Mouse (Mus musculus): Measurements from ENCODE around the gene Ppp1r18. TPM values are rescaled to one million over a fixed set of nuclear protein-coding genes. Genes with fewer than 3 reads are reported as not detected.

The Ppp1r18 gene
- polyA plus RNA-seq, 1 experiment from 2014 or later: 17.0 TPM

DNA sequence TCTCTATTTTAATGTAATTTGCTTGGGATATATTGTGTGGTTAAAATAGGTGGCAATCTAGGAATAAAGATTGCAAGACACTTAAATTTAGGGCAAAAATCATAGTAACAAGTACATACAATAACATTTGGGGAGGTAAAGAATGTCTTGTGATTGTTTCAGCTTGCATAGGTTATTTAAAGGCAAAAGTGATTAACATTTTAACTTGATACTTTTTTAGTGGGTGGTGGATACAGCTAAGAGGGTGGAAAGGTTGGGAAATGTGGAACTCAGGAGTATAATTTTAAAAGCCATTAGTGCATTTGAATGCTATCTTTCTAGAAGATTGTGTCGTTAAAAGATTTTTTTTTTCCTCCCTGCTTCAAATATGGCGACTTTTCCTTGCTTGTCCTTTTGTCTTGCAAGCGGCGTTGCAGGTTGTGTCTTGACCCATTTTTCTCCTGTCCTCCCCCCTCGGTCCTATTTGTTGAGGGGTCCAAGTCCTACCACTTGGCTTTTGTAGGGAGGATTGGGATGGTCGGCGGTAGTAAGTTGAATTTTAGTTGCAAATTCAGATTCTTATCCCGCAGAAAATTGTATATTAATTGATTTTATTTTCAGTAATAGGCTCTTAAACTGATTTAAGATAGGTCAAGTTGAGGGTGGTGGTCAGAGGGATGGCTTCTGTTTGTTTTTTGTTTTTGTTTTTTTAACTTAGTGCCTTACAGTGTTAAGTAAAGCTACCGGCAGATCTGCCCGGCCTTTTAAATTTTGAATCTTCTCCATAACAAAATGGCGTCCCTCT is 53.1 kb downstream of the Ppp1r18 start:
- H3K9me3 ChIP-seq: no peaks in the 10 kb centered on the region
- H3K4me3 ChIP-seq (replicated peaks): peak overlapping the region; percentile 77
- H3K27ac ChIP-seq: peak overlapping the region; percentile 97
- H3K4me2 ChIP-seq: peak overlapping the region; percentile 78
- under 1% methylated on average over 11 of the region's 11 CpGs for WGBS
- H3K4me1 ChIP-seq: peaks cover 13% of the 10 kb centered on the region; the same call in 1 of the 2 replicates
- H3K36me3 ChIP-seq: peaks cover 16% of the 10 kb centered on the region
- no peak for ATAC-seq (ENCODE audit: insufficient read depth, low FRiP score, low read depth)
- H3K27me3 ChIP-seq (replicated peaks): no peaks in the 10 kb centered on the region
- H3K9ac ChIP-seq: peak overlapping the region; percentile 92

DNA sequence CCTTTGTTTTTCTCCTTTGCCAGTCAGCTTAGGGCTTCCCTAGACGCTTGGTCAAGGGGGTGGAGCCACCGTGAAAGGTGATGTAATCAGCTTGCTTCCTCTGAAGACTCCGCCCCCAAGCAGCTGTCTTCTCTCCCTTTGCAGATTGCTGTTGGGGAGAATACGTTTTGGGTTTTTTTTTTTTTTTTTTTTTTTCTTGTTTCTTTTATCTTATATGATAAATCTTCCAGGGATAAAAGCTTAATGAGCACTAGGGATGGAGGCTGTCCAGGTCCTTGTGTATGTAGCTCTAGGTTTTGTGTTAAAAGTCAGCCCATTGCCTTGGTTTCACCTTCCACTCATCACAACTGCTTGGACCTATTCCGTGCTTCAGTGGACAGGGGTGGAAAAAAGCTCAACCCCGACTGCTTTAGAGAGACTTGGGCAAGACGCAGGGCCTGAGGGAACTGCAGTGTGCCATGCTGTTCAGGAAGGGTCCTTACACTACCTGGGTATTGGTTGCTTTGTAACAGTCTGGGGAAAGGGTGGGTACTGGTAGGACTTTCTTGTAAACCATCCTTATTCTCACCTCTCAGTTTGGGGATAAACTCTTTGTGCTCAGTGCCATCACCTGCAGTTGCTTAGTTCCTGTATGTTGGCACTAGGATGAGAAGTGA is 53.8 kb downstream of the Ppp1r18 start:
- Histone ChIP-seq H3K9me3 (no peaks in the 10 kb centered on the region), H3K27me3 (replicated peaks) (no peaks in the 10 kb centered on the region), H3K4me2 (peak overlapping the region; percentile 78), H3K9ac (peak overlapping the region; percentile 30; the same call in 1 of the 2 replicates), H3K4me1 (peaks cover 13% of the 10 kb centered on the region; the same call in 1 of the 2 replicates), H3K4me3 (replicated peaks) (peak overlapping the region; percentile 77), H3K27ac (peak overlapping the region; percentile 97), H3K36me3 (peaks cover 16% of the 10 kb centered on the region)
- 7% methylated on average over 7 of the region's 7 CpGs for WGBS
- ATAC-seq (ENCODE audit: insufficient read depth, low FRiP score, low read depth): peak; percentile 36

DNA sequence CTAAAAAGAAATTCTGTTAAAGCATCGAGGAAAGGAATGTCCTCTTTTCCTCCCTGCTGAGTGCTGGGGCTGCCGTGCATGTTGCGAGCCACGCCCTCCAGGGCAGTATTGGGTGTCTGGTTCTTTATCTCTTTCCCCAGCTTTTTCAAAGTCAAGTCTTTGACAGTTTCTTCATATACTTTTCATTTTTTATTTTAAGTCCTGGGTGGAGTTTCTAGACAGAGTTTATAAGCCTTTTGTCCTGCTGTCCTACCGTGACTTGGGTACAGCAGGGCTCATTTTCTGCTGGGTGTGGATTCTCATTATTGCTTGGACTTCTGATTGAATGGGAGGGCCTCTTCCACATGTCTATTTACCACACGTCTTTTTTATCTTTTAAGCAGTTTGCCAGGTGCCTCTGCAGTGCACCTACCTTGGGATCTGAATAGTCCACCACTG is 54.5 kb downstream of the Ppp1r18 start:
- H3K27me3 ChIP-seq (replicated peaks): no peaks in the 10 kb centered on the region
- no peak overlapping the region for H3K9ac ChIP-seq
- no peaks in the 10 kb centered on the region for H3K9me3 ChIP-seq
- no peak for ATAC-seq (ENCODE audit: insufficient read depth, low FRiP score, low read depth)
- peak overlapping the region; percentile 77; the same call in 1 of the 2 replicates for H3K4me3 ChIP-seq (replicated peaks)
- peaks cover 16% of the 10 kb centered on the region for H3K36me3 ChIP-seq
- H3K4me1 ChIP-seq: peaks cover 13% of the 10 kb centered on the region; the same call in 1 of the 2 replicates
- H3K4me2 ChIP-seq: peak overlapping the region; percentile 78
- WGBS: 36% methylated on average over 6 of the region's 6 CpGs
- H3K27ac ChIP-seq: peak overlapping the region; percentile 92

DNA sequence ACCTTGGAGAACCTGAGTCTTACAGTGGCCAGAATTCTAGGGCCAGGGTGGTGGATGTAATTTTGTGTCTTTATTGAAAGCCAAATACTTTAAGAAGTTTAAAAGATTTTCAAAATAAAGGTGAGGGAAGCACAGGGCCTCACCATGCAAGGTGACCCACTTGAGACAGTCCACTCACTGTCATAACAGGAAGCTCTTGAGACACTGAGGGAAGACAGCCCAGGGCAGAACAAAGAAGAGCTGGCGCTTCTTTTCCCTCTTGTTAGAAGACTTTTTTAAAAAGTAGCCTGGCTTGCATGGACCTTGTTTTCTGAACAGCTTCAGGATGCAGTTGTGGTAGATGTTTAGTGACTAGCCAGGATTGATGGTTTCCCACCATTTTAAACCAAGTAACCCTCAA is 55.0 kb downstream of the Ppp1r18 start:
- Histone ChIP-seq H3K27ac (peak overlapping the region; percentile 92), H3K36me3 (peaks cover 21% of the 10 kb centered on the region), H3K4me2 (peak overlapping the region; percentile 78; the same call in 1 of the 2 replicates), H3K9me3 (no peaks in the 10 kb centered on the region), H3K9ac (no peak overlapping the region; the same call in 1 of the 2 replicates), H3K4me3 (replicated peaks) (no peak overlapping the region), H3K27me3 (replicated peaks) (no peaks in the 10 kb centered on the region), H3K4me1 (peaks cover 13% of the 10 kb centered on the region; the same call in 1 of the 2 replicates)
- WGBS: 56% methylated on average over 1 of the region's 1 CpGs
- ATAC-seq (ENCODE audit: insufficient read depth, low FRiP score, low read depth): no peak

DNA sequence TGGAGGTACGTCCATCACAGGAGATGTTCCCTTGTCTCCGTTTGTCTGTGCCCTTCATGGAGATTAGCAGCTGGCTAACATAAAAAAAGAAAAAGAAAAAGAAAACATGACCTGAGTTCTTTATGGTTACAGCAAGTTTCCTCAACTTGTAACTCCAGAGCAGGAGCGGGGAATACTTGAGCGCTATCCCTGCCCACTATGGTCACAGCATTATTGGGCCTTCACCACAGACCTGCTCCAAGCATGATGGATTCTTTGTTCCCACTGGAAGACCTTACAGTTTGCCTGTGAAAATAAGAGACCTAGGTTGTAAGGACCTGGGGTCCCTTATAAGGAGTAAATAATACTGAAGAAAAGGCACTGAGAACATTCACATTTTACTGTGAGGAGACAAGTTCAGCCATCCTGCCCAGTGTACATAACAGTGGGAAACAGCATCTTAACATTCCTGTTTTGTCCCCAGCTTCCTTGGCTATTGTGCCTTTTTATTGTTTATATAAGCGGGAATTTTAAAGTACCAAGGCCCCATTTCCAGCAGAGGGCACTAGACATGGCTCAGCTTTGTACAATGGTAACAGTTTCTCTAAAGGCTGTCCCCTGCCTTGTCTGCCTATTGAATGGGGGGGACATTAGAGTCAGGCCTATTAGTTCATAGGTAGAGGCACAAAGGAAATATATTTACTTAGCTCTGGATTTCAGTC is 55.6 kb downstream of the Ppp1r18 start:
- 70% methylated on average over 5 of the region's 5 CpGs for WGBS
- no peak for ATAC-seq (ENCODE audit: insufficient read depth, low FRiP score, low read depth)
- no peak overlapping the region for H3K9ac ChIP-seq

DNA sequence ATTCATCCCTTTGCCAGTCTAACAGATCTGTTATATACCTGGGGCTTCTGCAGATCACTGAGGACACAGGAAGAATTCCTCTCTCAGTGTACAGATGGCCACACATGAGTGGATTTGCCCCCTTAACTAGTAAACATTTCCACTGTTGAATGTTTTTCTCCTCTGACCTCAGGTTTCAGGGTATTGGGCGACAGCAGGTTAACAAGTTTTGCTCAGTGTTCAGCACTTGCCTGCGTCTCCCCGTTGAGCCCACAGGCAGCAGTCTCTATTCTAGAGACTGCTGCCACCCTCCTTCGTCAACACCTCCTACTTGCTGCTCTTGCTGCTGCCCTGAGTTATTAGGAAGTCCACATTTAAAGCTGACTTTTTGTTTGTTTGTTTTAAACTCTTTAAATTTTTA is 56.3 kb downstream of the Ppp1r18 start:
- Histone ChIP-seq H3K9ac (no peak overlapping the region), H3K9me3 (no peaks in the 10 kb centered on the region), H3K4me2 (no peak overlapping the region), H3K27ac (no peak overlapping the region), H3K4me1 (peaks cover 13% of the 10 kb centered on the region; the same call in 1 of the 2 replicates), H3K27me3 (replicated peaks) (no peaks in the 10 kb centered on the region), H3K4me3 (replicated peaks) (no peak overlapping the region), H3K36me3 (peaks cover 30% of the 10 kb centered on the region)
- no peak for ATAC-seq (ENCODE audit: insufficient read depth, low FRiP score, low read depth)
- 80% methylated on average over 4 of the region's 4 CpGs for WGBS

More for the DNA sequence above, 55.6 kb downstream of the Ppp1r18 start:
- Histone ChIP-seq H3K27me3 (replicated peaks) (no peaks in the 10 kb centered on the region), H3K4me1 (peaks cover 13% of the 10 kb centered on the region; the same call in 1 of the 2 replicates), H3K36me3 (peaks cover 23% of the 10 kb centered on the region), H3K9me3 (no peaks in the 10 kb centered on the region), H3K4me3 (replicated peaks) (no peak overlapping the region), H3K27ac (peak overlapping the region; percentile 92), H3K4me2 (no peak overlapping the region)

DNA sequence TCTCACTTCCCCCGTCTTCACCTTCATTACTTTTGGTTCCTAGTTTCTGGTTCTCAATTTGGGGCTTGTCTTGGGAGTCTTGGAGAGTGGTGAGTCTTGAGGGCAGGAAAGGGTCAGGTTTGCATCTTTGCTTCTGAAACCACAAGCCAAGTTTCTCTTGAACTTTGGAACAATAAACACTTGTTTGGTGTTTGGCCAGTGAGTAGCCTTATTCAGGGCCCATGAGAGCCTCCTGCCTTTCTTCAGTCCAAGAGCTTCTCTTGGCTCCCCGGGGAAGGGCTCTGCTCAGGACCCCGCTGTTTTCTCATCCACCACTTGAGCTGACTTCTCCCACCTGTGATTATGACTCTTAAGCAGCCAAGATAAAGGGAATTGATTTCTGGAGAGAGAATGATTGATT is 57.2 kb downstream of the Ppp1r18 start:
- WGBS: 80% methylated on average over 3 of the region's 3 CpGs
- no peak overlapping the region for H3K4me2 ChIP-seq
- no peak for ATAC-seq (ENCODE audit: insufficient read depth, low FRiP score, low read depth)
- H3K4me3 ChIP-seq (replicated peaks): no peak overlapping the region
- peaks cover 35% of the 10 kb centered on the region for H3K36me3 ChIP-seq
- no peak overlapping the region; the same call in 1 of the 2 replicates for H3K27ac ChIP-seq
- H3K4me1 ChIP-seq: peaks cover 13% of the 10 kb centered on the region; the same call in 1 of the 2 replicates
- no peaks in the 10 kb centered on the region for H3K9me3 ChIP-seq
- no peak overlapping the region for H3K9ac ChIP-seq
- H3K27me3 ChIP-seq (replicated peaks): no peaks in the 10 kb centered on the region

DNA sequence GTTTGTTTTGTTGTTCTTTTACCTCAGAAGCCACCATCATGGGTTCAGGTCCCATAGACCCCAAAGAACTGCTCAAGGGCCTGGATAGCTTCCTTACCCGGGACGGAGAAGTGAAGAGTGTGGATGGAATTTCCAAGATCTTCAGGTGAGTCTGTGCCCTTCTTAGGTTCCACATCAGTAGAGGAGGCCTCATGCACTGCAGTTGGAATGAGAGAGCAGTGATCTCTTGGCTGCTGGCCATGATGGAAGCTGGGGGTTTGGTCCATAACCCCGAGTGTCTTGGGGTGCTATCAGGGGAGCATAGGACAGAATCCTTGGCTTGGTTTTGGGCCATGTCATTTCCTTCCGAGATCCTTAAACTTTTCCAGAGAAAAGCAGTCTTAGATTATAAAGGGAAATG is 57.9 kb downstream of the Ppp1r18 start:
- no peak for ATAC-seq (ENCODE audit: insufficient read depth, low FRiP score, low read depth)
- Histone ChIP-seq H3K4me3 (replicated peaks) (no peak overlapping the region), H3K4me2 (no peak overlapping the region), H3K27ac (no peak overlapping the region), H3K4me1 (peaks cover 13% of the 10 kb centered on the region; the same call in 1 of the 2 replicates), H3K27me3 (replicated peaks) (no peaks in the 10 kb centered on the region), H3K9me3 (no peaks in the 10 kb centered on the region), H3K36me3 (peaks cover 43% of the 10 kb centered on the region), H3K9ac (no peak overlapping the region)
- 92% methylated on average over 4 of the region's 4 CpGs for WGBS

MicroRNA genes within 50 kb of the gene (microRNA counts, 519-probe panel; counts per million panel counts)
- microRNA mmu-miR-1894-3p (not detected), microRNA mmu-miR-1894-5p (1,746 counts per million, percentile 13 among the panel's probes with 10 or more counts)

Small RNA genes lying within 50 kb of the gene (microRNA-seq; reads per million reads assigned to microRNA genes)
- gene Gm28033 (not detected), gene Mir1894 (not detected)

Other genes with a start within 250 kb of the Ppp1r18 start
- 0.62 and 0.89 TPM in 2 replicates for gene Gm9573, start 239.0 kb upstream of the Ppp1r18 start, polyA plus RNA-seq (2015; fragmentation: Nextera tagmentation; extraction: Ambion mirVana)
- 19.5 and 29.5 TPM in 2 replicates for gene Mucl3, start 221.9 kb upstream of the Ppp1r18 start, polyA plus RNA-seq (2015; fragmentation: Nextera tagmentation; extraction: Ambion mirVana)
- 18.6 and 21.5 TPM in 2 replicates for gene Vars2, start 198.0 kb upstream of the Ppp1r18 start, polyA plus RNA-seq (2015; fragmentation: Nextera tagmentation; extraction: Ambion mirVana)
- gene Gtf2h4, start 191.9 kb upstream of the Ppp1r18 start, polyA plus RNA-seq (2015; fragmentation: Nextera tagmentation; extraction: Ambion mirVana): 36.3 and 39.9 TPM in 2 replicates
- gene Ddr1, start 161.0 kb upstream of the Ppp1r18 start, polyA plus RNA-seq (2015; fragmentation: Nextera tagmentation; extraction: Ambion mirVana): 74.0 and 78.4 TPM in 2 replicates
- gene Ier3, start 43.9 kb upstream of the Ppp1r18 start, polyA plus RNA-seq (2015; fragmentation: Nextera tagmentation; extraction: Ambion mirVana): 14.5 and 16.7 TPM in 2 replicates
- gene Flot1, start 42.4 kb upstream of the Ppp1r18 start, polyA plus RNA-seq (2015; fragmentation: Nextera tagmentation; extraction: Ambion mirVana): 45.3 and 46.0 TPM in 2 replicates
- 762 and 772 TPM in 2 replicates for gene Tubb5, start 27.3 kb upstream of the Ppp1r18 start, polyA plus RNA-seq (2015; fragmentation: Nextera tagmentation; extraction: Ambion mirVana)
- 15.2 and 19.7 TPM in 2 replicates for gene Mdc1, start 24.1 kb upstream of the Ppp1r18 start, polyA plus RNA-seq (2015; fragmentation: Nextera tagmentation; extraction: Ambion mirVana)
- gene Nrm, start 4.3 kb upstream of the Ppp1r18 start, polyA plus RNA-seq (2015; fragmentation: Nextera tagmentation; extraction: Ambion mirVana): 54.0 and 54.7 TPM in 2 replicates
- 37.8 and 41.4 TPM in 2 replicates for gene Dhx16, start 14.2 kb downstream of the Ppp1r18 start, polyA plus RNA-seq (2015; fragmentation: Nextera tagmentation; extraction: Ambion mirVana)
- 21.7 and 23.9 TPM in 2 replicates for gene 2310061I04Rik, start 31.8 kb downstream of the Ppp1r18 start, polyA plus RNA-seq (2015; fragmentation: Nextera tagmentation; extraction: Ambion mirVana)
- 53.2 and 62.8 TPM in 2 replicates for gene Atat1, start 44.5 kb downstream of the Ppp1r18 start, polyA plus RNA-seq (2015; fragmentation: Nextera tagmentation; extraction: Ambion mirVana)
- 89.5 and 101 TPM in 2 replicates for gene Mrps18b, start 50.8 kb downstream of the Ppp1r18 start, polyA plus RNA-seq (2015; fragmentation: Nextera tagmentation; extraction: Ambion mirVana)
- 32.3 and 36.4 TPM in 2 replicates for gene Ppp1r10, start 50.8 kb downstream of the Ppp1r18 start, polyA plus RNA-seq (2015; fragmentation: Nextera tagmentation; extraction: Ambion mirVana)
- gene Abcf1, start 104.2 kb downstream of the Ppp1r18 start, polyA plus RNA-seq (2015; fragmentation: Nextera tagmentation; extraction: Ambion mirVana): 94.0 and 94.7 TPM in 2 replicates
- gene Gnl1, start 114.3 kb downstream of the Ppp1r18 start, polyA plus RNA-seq (2015; fragmentation: Nextera tagmentation; extraction: Ambion mirVana): 41.4 and 47.0 TPM in 2 replicates
- 27.6 and 29.0 TPM in 2 replicates for gene Prr3, start 114.6 kb downstream of the Ppp1r18 start, polyA plus RNA-seq (2015; fragmentation: Nextera tagmentation; extraction: Ambion mirVana)
- gene H2-T24, start 155.0 kb downstream of the Ppp1r18 start, polyA plus RNA-seq (2015; fragmentation: Nextera tagmentation; extraction: Ambion mirVana): 2.6 and 4.2 TPM in 2 replicates
- gene H2-T23, start 167.3 kb downstream of the Ppp1r18 start, polyA plus RNA-seq (2015; fragmentation: Nextera tagmentation; extraction: Ambion mirVana): 11.4 and 14.8 TPM in 2 replicates
- 17.3 and 18.8 TPM in 2 replicates for gene H2-T22, start 177.2 kb downstream of the Ppp1r18 start, polyA plus RNA-seq (2015; fragmentation: Nextera tagmentation; extraction: Ambion mirVana)
- gene Gm6034, start 177.4 kb downstream of the Ppp1r18 start, polyA plus RNA-seq (2015; fragmentation: Nextera tagmentation; extraction: Ambion mirVana): 0.09 and 0.13 TPM in 2 replicates
- gene Gm11127, start 192.8 kb downstream of the Ppp1r18 start, polyA plus RNA-seq (2015; fragmentation: Nextera tagmentation; extraction: Ambion mirVana): 0.28 and 0.50 TPM in 2 replicates

All from stomach, embryonic 15.5 days (tissue).